Mouse (Mus musculus) brain, embryonic 14.5 days (tissue): ENCODE measurements around the gene Arnt2.

Experiments used
- CTCF ChIP-seq: fragments of 200-500 bp; IDR thresholded peaks from 2 replicates; pipeline ENCODE4 v1.5.1; 2012; ENCODE audit warnings: inconsistent platforms, mild to moderate bottlenecking, moderate library complexity, borderline replicate concordance; ENCODE audit not compliant: insufficient read depth, insufficient read length; ENCODE audit errors: extremely low read depth
- POLR2A ChIP-seq: fragments of 200-500 bp; IDR thresholded peaks from 2 replicates; pipeline ENCODE4 v1.6.1; 2012; ENCODE audit warnings: mild to moderate bottlenecking, inconsistent platforms, borderline replicate concordance; ENCODE audit not compliant: poor library complexity, insufficient read depth, insufficient read length, severe bottlenecking; ENCODE audit errors: extremely low read depth

- TF ChIP-seq CTCF (no peak), POLR2A (no peak)
Observed at GRCm38 (mm10) chr7:84403371-84403770, 6.6 kb downstream of the Arnt2 start.
